Mouse (Mus musculus) olfactory bulb, adult 2 months (tissue): ENCODE measurements around the gene Macrod1.

Source experiments
- CTCF ChIP-seq: fragments of 200-500 bp; IDR thresholded peaks from 2 replicates; pipeline ENCODE4 v1.5.1; 2012; ENCODE audit warnings: low read depth, mild to moderate bottlenecking, low read length, moderate library complexity; ENCODE audit not compliant: insufficient read depth
- POLR2A ChIP-seq: fragments of 200-500 bp; IDR thresholded peaks from 2 replicates; pipeline ENCODE4 v1.6.1; 2012; ENCODE audit warnings: mild to moderate bottlenecking, low read depth, low read length, moderate library complexity; ENCODE audit not compliant: insufficient read depth

DNA sequence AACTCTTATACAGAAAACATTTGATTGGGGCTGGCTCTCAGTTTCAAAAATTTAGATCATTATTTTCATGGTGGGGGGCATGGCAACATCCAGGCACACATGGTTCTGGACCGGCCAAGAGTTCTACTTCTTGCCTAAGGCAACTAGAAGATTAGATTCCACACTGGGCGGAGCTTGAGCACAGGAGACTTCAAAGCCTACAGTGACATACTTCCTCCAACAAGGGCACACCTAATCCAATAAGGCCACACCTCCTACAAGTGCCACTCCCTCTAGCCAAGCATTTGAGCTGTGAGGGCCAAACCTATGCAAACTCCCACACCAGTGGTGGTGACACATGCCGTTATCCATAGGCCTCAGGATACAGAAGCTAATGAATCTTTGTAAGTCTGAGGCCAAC, 189.4 kb downstream of the Macrod1 start:
- TF ChIP-seq CTCF: no peak
- no peak for TF ChIP-seq POLR2A
